Mouse (Mus musculus) ovary, postnatal 10 days (tissue): ENCODE data around the gene Plch2.

Source experiments
- DNase-seq: peaks from one replicate; pipeline ENCODE4 v3.0.0; 2022; ENCODE audit warnings: low spot score

Plch2 gene

DNA sequence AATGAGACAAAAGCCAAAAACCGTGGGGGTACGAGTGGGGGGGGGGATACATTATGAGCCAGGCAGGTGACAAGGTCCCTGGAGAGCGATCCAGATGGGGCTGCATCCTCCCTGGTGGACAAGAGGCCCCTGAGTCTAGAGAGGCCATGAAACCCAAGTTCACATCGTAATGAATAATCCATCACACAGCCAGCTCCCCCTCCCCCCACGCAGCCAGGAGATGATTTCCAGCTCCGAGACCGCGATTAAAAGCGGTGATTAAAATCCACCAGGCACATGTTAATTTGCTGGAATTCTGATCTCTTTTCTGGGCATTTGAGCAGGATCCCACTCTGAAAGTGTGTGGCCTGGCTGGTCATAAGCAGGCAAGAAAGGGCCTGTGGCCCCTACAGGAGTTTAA, 35.8 kb downstream of the Plch2 start:
- no peak for DNase-seq

DNA sequence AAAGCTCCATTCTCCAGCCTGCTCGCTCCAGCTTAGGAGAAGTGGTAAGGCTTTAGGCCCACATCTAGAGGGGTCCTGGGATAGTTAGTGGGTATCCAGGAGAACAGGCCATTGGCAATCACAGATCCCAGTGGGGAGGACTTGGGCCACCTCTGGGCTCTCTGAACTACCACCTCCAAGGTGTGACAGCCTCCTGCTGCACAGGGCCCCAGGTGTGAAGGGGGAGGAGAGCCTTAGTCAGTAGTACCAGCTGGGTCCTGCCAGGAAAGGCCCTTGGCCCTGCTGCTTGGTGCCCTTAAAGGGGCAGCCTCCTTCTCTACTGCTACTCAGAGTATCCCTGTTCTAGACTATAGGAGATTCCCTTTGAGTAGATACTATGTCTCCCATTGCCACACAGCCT, 36.4 kb downstream of the Plch2 start:
- no peak for DNase-seq

- DNase-seq = no peak
Observed at GRCm38 (mm10) chr4:155019336-155019847, 37.2 kb downstream of the Plch2 start.

DNA sequence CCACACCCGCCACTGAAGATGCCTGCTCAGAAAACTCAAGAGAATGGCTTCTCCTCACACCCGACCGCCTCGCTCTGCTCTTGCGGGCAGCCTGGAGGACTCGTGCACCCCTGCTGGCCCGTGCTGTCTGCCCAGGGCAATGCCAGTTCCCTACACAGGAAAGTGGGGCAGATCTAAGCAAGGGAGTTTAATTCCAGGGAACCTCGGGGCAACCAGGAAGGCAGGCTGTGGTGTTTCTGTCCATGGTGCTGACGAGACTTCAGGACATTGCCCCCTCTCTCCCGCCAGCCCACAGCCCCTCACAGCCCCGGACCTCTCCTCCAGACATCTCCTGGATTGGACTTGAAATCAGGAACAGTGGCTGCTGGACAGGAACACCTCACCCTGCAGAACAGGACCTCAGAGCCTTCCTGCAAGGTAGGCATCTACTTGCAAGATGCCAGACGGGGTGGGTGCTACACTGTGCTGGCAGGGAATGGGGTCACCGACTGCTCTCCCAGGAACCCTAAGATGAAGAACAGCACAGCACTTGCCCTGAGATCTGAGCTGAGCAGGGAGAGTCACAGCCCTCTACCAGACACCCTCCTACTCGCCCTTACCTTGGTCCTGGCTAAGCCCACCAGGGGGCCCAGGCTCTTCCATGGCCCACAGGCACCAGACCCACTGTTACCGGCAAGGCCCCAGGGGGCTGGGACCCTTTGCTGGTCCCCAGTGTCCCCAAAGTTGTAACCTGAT, 37.8 kb downstream of the Plch2 start:
- DNase-seq = peak; percentile 24

DNA sequence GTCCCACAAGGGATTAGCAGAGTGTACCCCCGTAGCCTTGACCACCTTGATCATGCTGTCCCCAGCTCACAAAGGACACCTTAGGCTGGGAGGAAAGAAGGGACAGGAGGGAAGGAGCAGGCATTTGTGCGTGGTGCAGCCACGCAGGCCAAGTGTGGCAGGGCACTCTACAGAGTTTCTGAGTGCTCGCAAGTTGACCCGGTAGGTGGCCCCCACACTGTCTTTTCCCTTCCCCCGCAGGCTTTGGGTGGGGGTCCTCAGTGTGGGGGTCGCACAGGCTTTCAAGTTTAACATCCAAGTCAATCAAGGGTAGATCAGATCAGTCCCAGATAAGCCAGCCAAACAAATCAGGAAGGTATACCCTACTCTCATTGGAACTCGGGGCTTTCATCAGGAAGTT, 38.5 kb downstream of the Plch2 start:
- DNase-seq = no peak

- DNase-seq = no peak
Observed at GRCm38 (mm10) chr4:155017253-155017878, 39.2 kb downstream of the Plch2 start.

- no peak for DNase-seq
Observed at GRCm38 (mm10) chr4:155016807-155017206, 39.8 kb downstream of the Plch2 start.

DNA sequence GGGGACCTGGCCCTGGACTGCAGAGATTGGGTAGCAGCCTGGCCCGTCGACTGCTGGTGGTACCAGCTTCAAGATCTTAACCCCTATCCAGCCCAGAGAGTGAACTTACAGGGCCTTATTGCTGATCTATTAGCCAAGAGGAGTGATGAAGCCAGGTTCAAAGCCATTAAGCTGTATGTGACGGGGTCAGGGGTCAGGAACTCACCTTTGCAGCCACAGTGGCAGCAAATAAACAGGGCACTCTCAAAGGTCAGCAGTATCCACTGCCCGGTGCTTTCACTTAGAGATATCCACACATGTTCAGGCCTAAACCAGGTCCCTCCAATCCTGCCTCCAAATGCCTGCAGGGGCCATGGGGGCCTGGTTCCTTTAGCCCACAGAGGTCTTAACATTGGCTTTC, 41.0 kb downstream of the Plch2 start:
- DNase-seq = no peak

GRCm38 (mm10) chr4:155014791-155015190, 41.8 kb downstream of the Plch2 start:
- no peak for DNase-seq

DNA sequence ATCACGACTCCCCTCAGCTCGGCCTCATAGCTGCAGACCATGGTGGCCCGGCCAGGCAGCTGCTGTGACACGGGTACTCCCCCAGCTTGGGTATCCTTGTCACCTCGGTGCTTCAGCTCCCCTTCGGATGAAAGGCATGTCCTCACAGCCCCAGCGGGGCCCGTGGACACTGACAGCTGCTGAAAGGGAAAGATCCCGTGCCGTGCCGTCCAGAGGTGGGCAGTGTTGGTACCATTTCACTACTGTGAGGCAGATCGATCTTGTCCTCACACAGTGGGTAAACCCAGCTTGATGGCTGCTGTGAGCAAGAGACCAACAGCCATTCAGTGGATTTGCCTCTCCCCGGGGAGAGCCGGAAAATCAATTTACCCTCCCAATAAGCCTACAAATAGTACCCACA, 42.3 kb downstream of the Plch2 start:
- DNase-seq = no peak

DNA sequence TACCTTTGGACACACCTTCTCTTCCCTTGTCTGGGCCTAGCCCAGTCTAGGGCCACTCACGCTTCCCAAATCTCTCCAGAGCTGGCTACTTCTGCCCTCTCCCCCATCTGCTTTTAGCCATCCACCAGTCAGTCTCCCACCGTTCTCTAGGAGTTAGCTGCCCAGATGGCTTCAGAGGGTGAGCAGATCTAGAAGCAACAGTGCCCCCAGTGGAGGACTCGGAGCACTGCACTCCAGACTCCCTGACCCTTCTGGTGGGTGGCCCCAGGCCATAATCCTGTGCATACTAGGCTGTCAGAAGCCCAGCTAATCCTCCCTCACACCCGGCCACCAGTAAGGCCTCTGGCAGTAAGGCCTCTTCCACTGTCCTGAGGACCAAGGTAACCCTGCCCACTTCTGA, 43.8 kb downstream of the Plch2 start:
- DNase-seq = peak; percentile 35

DNA sequence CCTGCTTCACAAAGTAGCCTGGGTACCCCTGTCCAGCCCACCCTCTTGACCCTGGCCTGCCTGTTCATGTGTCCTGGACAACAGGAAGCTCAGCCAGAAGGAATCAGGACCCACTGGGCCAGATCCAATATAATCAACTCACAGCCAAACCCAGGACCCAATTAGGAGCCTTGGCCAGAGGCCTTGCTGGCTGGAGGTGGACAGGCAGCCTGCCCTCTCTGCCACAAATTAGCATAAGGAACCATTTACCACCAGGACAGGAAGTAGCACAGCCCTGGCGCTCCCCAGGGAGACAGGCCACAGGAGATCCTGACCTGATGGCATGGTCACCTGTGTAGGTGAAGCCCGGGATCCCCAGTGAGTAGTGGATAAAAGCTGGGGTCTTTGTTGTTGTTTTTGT, 44.5 kb downstream of the Plch2 start:
- DNase-seq = no peak

- DNase-seq = no peak
Observed at GRCm38 (mm10) chr4:155011312-155012025, 45.1 kb downstream of the Plch2 start.

DNA sequence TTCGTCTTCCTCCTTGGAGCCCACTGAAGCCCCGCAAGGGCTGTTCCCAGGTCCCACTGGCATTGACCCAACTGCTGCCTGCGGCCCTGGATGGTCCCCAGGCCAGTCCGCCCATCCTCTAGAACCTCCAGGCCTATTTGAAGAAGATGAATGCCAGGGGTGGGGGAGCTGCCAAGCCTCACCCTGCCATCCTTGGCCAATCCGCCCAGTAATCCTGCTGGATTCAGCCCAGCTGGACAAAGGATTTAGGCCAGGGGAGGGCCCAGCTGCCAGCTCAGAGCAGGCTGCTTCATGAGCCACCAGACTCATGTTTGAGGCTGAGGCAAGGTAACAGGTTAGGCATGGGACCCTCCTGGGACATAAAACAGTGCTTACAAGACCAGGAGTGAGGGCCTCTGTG, 45.7 kb downstream of the Plch2 start:
- no peak for DNase-seq

GRCm38 (mm10) chr4:155009216-155009615, 47.4 kb downstream of the Plch2 start:
- DNase-seq = no peak

- DNase-seq = no peak
Observed at GRCm38 (mm10) chr4:155008075-155008474, 48.5 kb downstream of the Plch2 start.

DNA sequence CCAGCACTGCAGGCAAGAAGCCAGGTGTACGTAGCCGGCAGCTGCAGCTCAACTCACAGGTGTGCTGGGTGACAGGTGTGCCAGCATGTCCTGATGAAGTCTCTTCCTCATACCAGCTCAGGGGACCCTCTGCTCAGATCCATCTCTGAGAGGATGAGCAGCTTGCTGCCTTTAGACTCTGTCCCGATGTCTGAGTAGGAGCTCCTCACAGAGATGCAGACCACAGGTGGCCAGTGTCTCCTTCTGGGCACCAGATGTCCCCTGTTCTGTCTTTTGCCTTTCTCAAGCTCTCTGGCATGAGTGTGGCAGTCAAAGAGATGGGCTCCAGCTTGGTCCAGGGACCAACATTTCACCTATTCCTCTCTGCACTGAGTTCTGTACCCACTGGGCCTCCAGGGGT, 48.9 kb downstream of the Plch2 start:
- DNase-seq = no peak

GRCm38 (mm10) chr4:155006296-155006695, 50.3 kb downstream of the Plch2 start:
- DNase-seq = no peak

GRCm38 (mm10) chr4:155005278-155005677, 51.3 kb downstream of the Plch2 start:
- DNase-seq = no peak

GRCm38 (mm10) chr4:154999379-154999778, 57.2 kb downstream of the Plch2 start:
- DNase-seq = no peak

DNA sequence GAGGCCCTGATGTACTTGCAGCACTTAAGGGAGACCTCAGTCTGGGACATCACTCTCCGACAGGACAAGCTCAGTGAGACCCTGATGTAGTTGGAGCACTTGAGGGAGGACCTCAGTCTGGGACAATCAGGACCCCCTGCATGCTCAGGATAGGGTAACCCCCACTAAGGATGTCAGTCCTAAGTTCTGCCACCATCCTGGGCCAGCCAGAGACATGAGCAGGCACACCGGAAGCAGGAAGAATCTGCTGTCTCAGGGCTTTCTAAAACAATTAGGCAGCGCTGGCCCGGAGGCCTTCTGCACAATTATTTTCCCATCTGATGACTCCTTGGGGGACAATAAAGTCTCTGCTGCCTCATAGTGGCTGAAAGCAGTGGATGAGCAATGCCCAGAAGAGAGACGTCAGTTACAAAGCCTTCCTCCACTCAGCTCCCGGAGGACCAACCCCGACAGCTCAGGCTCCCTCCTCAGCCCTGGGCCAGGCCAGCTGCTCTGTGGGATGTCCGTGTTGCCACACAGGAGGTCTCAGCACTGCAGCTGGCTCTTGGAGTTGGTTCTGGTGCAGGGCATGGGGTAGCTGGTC, 59.9 kb downstream of the Plch2 start:
- no peak for DNase-seq

DNA sequence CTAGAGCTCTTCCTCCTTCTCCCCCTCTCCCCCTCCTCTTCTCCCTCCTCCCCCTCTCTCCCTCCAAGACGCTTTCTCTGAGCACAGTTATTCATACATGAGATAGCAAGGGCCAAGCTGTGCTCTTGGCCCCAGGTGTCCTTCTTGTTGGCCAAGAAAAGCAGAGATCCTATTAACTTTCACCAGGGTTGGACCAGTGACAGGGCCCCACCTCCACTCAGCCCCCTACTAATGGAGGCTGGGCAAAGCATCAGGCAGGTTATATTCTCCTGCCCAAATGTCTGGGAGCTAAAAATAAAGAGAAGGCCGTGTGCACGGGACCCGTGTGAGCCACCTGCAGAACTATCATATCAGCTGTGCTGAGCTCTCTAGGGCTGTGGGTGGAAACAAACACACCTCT, 61.7 kb downstream of the Plch2 start:
- DNase-seq = no peak

DNA sequence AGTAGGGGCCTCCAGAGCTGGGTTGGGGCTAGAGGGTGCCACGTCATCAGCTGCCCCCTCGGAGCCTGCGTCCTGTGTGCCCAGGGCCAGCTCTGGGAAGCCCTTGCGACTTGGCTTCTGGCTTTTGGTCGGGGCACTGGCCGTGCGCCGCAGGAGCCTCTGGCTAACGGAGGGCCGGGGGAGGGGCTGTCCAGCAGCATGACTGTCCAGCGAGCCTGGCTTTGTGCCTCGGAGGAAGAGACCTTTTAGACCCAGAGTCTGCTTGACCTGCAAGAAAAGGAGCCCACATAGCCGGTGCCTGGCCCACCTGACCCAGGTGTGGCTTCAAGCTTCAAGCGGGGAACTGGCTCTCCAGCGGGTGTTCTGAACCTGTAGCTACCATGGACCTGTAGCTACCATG, 69.8 kb downstream of the Plch2 start:
- no peak for DNase-seq
